Mouse (Mus musculus) urinary bladder, adult 18-20 months (tissue): Measurements from ENCODE around the gene Tnfrsf4.

Source experiments
- DNase-seq, 2 experiments: peaks; one replicate each; pipeline ENCODE4 v3.0.0; 2022; ENCODE audit warnings: low spot score in 2 of 2, mixed read lengths in 2 of 2

Gene Tnfrsf4

GRCm38 (mm10) chr4:156013637-156014036, at the start of gene Tnfrsf4:
Gene Tnfrsf4 (plus strand): TSS chr4:156013843.
- no peak for DNase-seq

GRCm38 (mm10) chr4:155964396-155964795, 49.2 kb upstream of the Tnfrsf4 start:
- no peak for DNase-seq

- DNase-seq: no peak
These were observed 44.5 kb upstream of the Tnfrsf4 start for GRCm38 (mm10) chr4:155969043-155969653.

GRCm38 (mm10) chr4:155970286-155970685, 43.4 kb upstream of the Tnfrsf4 start:
- no peak for DNase-seq

- no peak for DNase-seq
These were observed 41.0 kb upstream of the Tnfrsf4 start for GRCm38 (mm10) chr4:155972651-155973050.

GRCm38 (mm10) chr4:155973239-155973638, 40.4 kb upstream of the Tnfrsf4 start:
- no peak for DNase-seq

- DNase-seq: no peak
These were observed 32.1 kb upstream of the Tnfrsf4 start for GRCm38 (mm10) chr4:155981436-155982082.

GRCm38 (mm10) chr4:155983788-155984187, 29.9 kb upstream of the Tnfrsf4 start:
- DNase-seq: no peak

GRCm38 (mm10) chr4:155991211-155991907, 22.3 kb upstream of the Tnfrsf4 start:
- DNase-seq: no peak

GRCm38 (mm10) chr4:155991908-155992230, 21.8 kb upstream of the Tnfrsf4 start:
- DNase-seq: no peak

GRCm38 (mm10) chr4:155992241-155992905, 21.3 kb upstream of the Tnfrsf4 start, which contains the start of the genes B3galt6 and Sdf4:
Gene B3galt6 (minus strand): TSS chr4:155992649.
Gene Sdf4 (plus strand): TSS chr4:155992872.
- peak; percentile 68 to 87 for DNase-seq

GRCm38 (mm10) chr4:155992906-155993547, 20.6 kb upstream of the Tnfrsf4 start:
- DNase-seq: peak; percentile 91 to 99

- DNase-seq: no peak
These were observed 20.0 kb upstream of the Tnfrsf4 start for GRCm38 (mm10) chr4:155993606-155994005.

GRCm38 (mm10) chr4:156004109-156004508, 9.5 kb upstream of the Tnfrsf4 start:
- DNase-seq: no peak

- no peak for DNase-seq
These were observed 5.3 kb upstream of the Tnfrsf4 start for GRCm38 (mm10) chr4:156008369-156008768.

- no peak for DNase-seq
These were observed 793 bp downstream of the Tnfrsf4 start for GRCm38 (mm10) chr4:156014436-156014835.

GRCm38 (mm10) chr4:156019771-156020170, 6.1 kb downstream of the Tnfrsf4 start:
- no peak for DNase-seq

GRCm38 (mm10) chr4:156021381-156021780, 7.7 kb downstream of the Tnfrsf4 start:
- no peak for DNase-seq

- no peak for DNase-seq
These were observed 8.3 kb downstream of the Tnfrsf4 start for GRCm38 (mm10) chr4:156021942-156022419.

- no peak for DNase-seq
These were observed 9.9 kb downstream of the Tnfrsf4 start for GRCm38 (mm10) chr4:156023520-156023919.

GRCm38 (mm10) chr4:156024184-156024583, 10.5 kb downstream of the Tnfrsf4 start:
- DNase-seq: no peak

GRCm38 (mm10) chr4:156026013-156026412, 12.4 kb downstream of the Tnfrsf4 start, which contains the start of gene Tnfrsf18:
Gene Tnfrsf18 (plus strand): TSS chr4:156026164.
- DNase-seq: peak; percentile 52 to 54
